Mouse (Mus musculus) embryonic facial prominence, embryonic 13.5 days (tissue): ENCODE results near the gene Tmem132c. TPM values are rescaled to one million over a fixed set of nuclear protein-coding genes. Genes with fewer than 3 reads are reported as not detected.

Experiments used
- ATAC-seq: fragments of 200-750 bp; cut with Nextera tagmentation; 2 replicates; pipeline ENCODE4 v1.8.0; 2017; ENCODE audit warnings: low read depth; ENCODE audit not compliant: insufficient number of reproducible peaks, insufficient read depth, low FRiP score, low TSS enrichment
- H3K27ac ChIP-seq: fragments of 300-500 bp; sonication (generic); 2 replicates; pipeline ENCODE4 v1.5.1; 2015; ENCODE audit warnings: moderate library complexity, mild to moderate bottlenecking, inconsistent platforms
- H3K27me3 ChIP-seq: fragments of 300-500 bp; sonication (generic); 2 replicates; pipeline ENCODE4 v1.6.1; 2015; ENCODE audit warnings: mild to moderate bottlenecking, inconsistent platforms
- H3K36me3 ChIP-seq: fragments of 300-500 bp; sonication (generic); 2 replicates; pipeline ENCODE4 v1.6.1; 2015; ENCODE audit warnings: mild to moderate bottlenecking, inconsistent platforms
- H3K4me1 ChIP-seq: fragments of 300-500 bp; sonication (generic); 2 replicates; pipeline ENCODE4 v1.6.1; 2015; ENCODE audit warnings: inconsistent platforms
- H3K4me2 ChIP-seq: fragments of 300-500 bp; sonication (generic); 2 replicates; pipeline ENCODE4 v1.6.1; 2015; ENCODE audit warnings: moderate library complexity, mild to moderate bottlenecking, inconsistent platforms
- H3K4me3 ChIP-seq: fragments of 300-500 bp; sonication (generic); 2 replicates; pipeline ENCODE4 v1.5.1; 2015; ENCODE audit warnings: mild to moderate bottlenecking, inconsistent platforms
- H3K9ac ChIP-seq: fragments of 300-500 bp; sonication (generic); 2 replicates; pipeline ENCODE4 v1.6.1; 2015; ENCODE audit warnings: mild to moderate bottlenecking, inconsistent platforms
- H3K9me3 ChIP-seq: fragments of 300-500 bp; sonication (generic); 2 replicates; pipeline ENCODE4 v1.6.1; 2016; ENCODE audit warnings: inconsistent platforms
- WGBS: fragments of 180-500 bp; shearing (Covaris S2); methylation state at CpG from one replicate; pipeline ENCODE4 v1.1.7; 2015; ENCODE audit warnings: mixed read lengths; 5-methylcytosine and 5-hydroxymethylcytosine counted together
- polyA plus RNA-seq: library from polyadenylated mRNA; unstranded; fragments of >200 nt; fragmentation: Nextera tagmentation; extraction: Ambion mirVana; gene quantifications from 2 replicates; pipeline ENCODE4 v1.2.1, GENCODE M21; 2015

Gene Tmem132c
- polyA plus RNA-seq: 48.2 and 55.6 TPM in 2 replicates

GRCm38 (mm10) chr5:127241136-127241924 is at the start of gene Tmem132c:
Gene Tmem132c, plus strand, starts transcription at chr5:127241808.
- Histone ChIP-seq H3K27me3 (peaks cover 29% of the 10 kb centered on the region), H3K9me3 (no peaks in the 10 kb centered on the region)

GRCm38 (mm10) chr5:127191881-127192280 is 49.7 kb upstream of the Tmem132c start:
- H3K4me2 ChIP-seq: no peak overlapping the region
- H3K36me3 ChIP-seq: no peaks in the 10 kb centered on the region
- WGBS: 33% methylated on average over 5 of the region's 5 CpGs
- no peak overlapping the region for H3K27ac ChIP-seq
- H3K27me3 ChIP-seq: no peaks in the 10 kb centered on the region
- no peaks in the 10 kb centered on the region for H3K4me1 ChIP-seq
- H3K9ac ChIP-seq: no peak overlapping the region
- H3K4me3 ChIP-seq: no peak overlapping the region
- H3K9me3 ChIP-seq: no peaks in the 10 kb centered on the region; the same call in 1 of the 2 replicates
- ATAC-seq: no peak

More at GRCm38 (mm10) chr5:127241136-127241924, at the start of gene Tmem132c:
- peak; percentile 90 for ATAC-seq
- Histone ChIP-seq H3K36me3 (no peaks in the 10 kb centered on the region), H3K4me2 (peak within 1 kb of the TSS; percentile 86), H3K4me1 (peaks cover 37% of the 10 kb centered on the region), H3K4me3 (peak within 1 kb of the TSS; percentile 82), H3K9ac (peak within 1 kb of the TSS; percentile 81), H3K27ac (peak within 1 kb of the TSS; percentile 82)
- under 1% methylated on average over 58 of the region's 58 CpGs for WGBS

GRCm38 (mm10) chr5:127198850-127199249 is 42.8 kb upstream of the Tmem132c start:
- Histone ChIP-seq H3K9me3 (no peaks in the 10 kb centered on the region), H3K4me1 (no peaks in the 10 kb centered on the region), H3K9ac (no peak overlapping the region), H3K27ac (no peak overlapping the region), H3K4me3 (no peak overlapping the region), H3K4me2 (no peak overlapping the region), H3K27me3 (no peaks in the 10 kb centered on the region), H3K36me3 (no peaks in the 10 kb centered on the region)
- ATAC-seq: no peak
- WGBS: 54% methylated on average over 4 of the region's 4 CpGs

- Histone ChIP-seq H3K4me1 (no peaks in the 10 kb centered on the region), H3K27me3 (no peaks in the 10 kb centered on the region), H3K4me2 (no peak overlapping the region), H3K27ac (no peak overlapping the region), H3K4me3 (no peak overlapping the region), H3K9ac (no peak overlapping the region), H3K9me3 (no peaks in the 10 kb centered on the region), H3K36me3 (no peaks in the 10 kb centered on the region)
- WGBS: 82% methylated on average over 8 of the region's 8 CpGs
- no peak for ATAC-seq
These were observed 36.7 kb upstream of the Tmem132c start for GRCm38 (mm10) chr5:127204881-127205280.

- Histone ChIP-seq H3K27me3 (no peaks in the 10 kb centered on the region), H3K9me3 (no peaks in the 10 kb centered on the region), H3K4me3 (no peak overlapping the region), H3K4me2 (no peak overlapping the region), H3K9ac (no peak overlapping the region), H3K27ac (no peak overlapping the region), H3K4me1 (no peaks in the 10 kb centered on the region), H3K36me3 (no peaks in the 10 kb centered on the region)
- 48% methylated on average over 3 of the region's 3 CpGs for WGBS
- ATAC-seq: no peak
These were observed 25.2 kb upstream of the Tmem132c start for GRCm38 (mm10) chr5:127216389-127216788.

- Histone ChIP-seq H3K27ac (no peak overlapping the region), H3K4me2 (no peak overlapping the region), H3K4me1 (no peaks in the 10 kb centered on the region), H3K9me3 (no peaks in the 10 kb centered on the region), H3K27me3 (no peaks in the 10 kb centered on the region), H3K9ac (no peak overlapping the region), H3K4me3 (no peak overlapping the region), H3K36me3 (no peaks in the 10 kb centered on the region)
- WGBS: 66% methylated on average over 6 of the region's 6 CpGs
- no peak for ATAC-seq
These were observed 23.9 kb upstream of the Tmem132c start for GRCm38 (mm10) chr5:127217725-127218124.

- H3K36me3 ChIP-seq: no peaks in the 10 kb centered on the region
- H3K27me3 ChIP-seq: no peaks in the 10 kb centered on the region
- H3K27ac ChIP-seq: no peak overlapping the region
- peaks cover 14% of the 10 kb centered on the region for H3K4me1 ChIP-seq
- H3K4me3 ChIP-seq: no peak overlapping the region
- no peak for ATAC-seq
- no peaks in the 10 kb centered on the region for H3K9me3 ChIP-seq
- H3K9ac ChIP-seq: peak overlapping the region; percentile 21; the same call in 1 of the 2 replicates
- 4% methylated on average over 14 of the region's 14 CpGs for WGBS
- peak overlapping the region; percentile 40 for H3K4me2 ChIP-seq
These were observed 13.5 kb upstream of the Tmem132c start for GRCm38 (mm10) chr5:127227929-127228595.

DNA sequence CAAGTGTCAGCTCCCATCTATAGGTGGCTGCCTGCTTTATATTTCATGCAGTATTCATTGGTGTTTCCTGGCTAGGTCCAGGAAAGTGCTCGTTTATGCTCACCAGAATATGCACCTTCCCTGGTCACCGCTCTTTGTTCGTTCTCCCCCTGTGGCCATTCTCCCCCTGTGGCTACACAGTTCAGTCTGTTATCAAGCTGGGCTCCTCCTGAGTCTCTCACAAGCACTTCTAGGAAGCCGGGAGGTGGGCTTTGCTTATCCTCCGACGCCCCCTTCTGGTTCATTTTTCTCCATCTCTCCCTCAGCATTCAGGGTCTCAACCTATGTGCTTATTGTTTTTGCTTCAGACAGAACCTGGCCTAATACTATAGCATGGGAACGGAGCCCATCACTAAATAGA is 6.9 kb upstream of the Tmem132c start:
- ATAC-seq: no peak
- no peaks in the 10 kb centered on the region for H3K36me3 ChIP-seq
- 0 out of 2 replicates have a peak, but pooled peaks cover 6% of the 10 kb centered on the region for H3K27me3 ChIP-seq
- H3K4me1 ChIP-seq: 0 out of 2 replicates have a peak, but pooled peaks cover 5% of the 10 kb centered on the region
- H3K9me3 ChIP-seq: no peaks in the 10 kb centered on the region
- no peak overlapping the region for H3K27ac ChIP-seq
- no peak overlapping the region for H3K9ac ChIP-seq
- peak overlapping the region; percentile 47; the same call in 1 of the 2 replicates for H3K4me2 ChIP-seq
- 5% methylated on average over 7 of the region's 7 CpGs for WGBS
- H3K4me3 ChIP-seq: no peak overlapping the region

DNA sequence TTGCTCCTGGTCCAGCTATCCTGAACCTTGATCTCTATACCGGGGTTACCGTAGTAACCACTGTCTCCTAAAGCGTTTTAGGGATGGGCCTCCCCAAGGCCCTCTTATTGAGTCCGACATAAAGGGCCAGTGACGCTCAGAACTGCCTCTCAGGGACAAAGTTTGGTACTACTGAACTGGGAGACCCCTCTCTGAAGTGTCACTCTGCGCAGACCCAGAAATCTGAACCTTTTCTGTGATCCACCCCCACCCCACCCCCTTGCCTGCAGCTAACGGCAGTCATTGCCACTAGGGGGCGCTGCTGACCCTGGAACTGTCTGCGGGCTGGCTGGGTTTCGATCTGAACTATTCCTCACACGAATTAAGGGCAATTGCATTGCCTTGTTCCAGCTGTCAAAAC is 6.4 kb upstream of the Tmem132c start:
- H3K27ac ChIP-seq: no peak overlapping the region
- H3K4me1 ChIP-seq: peaks cover 7% of the 10 kb centered on the region
- no peaks in the 10 kb centered on the region for H3K36me3 ChIP-seq
- peak overlapping the region; percentile 47 for H3K4me2 ChIP-seq
- no peak overlapping the region for H3K4me3 ChIP-seq
- H3K9me3 ChIP-seq: no peaks in the 10 kb centered on the region
- H3K9ac ChIP-seq: no peak overlapping the region
- H3K27me3 ChIP-seq: 0 out of 2 replicates have a peak, but pooled peaks cover 6% of the 10 kb centered on the region
- ATAC-seq: 0 out of 2 replicates have a peak, but pooled peaks have one; percentile 21
- 2% methylated on average over 11 of the region's 11 CpGs for WGBS

DNA sequence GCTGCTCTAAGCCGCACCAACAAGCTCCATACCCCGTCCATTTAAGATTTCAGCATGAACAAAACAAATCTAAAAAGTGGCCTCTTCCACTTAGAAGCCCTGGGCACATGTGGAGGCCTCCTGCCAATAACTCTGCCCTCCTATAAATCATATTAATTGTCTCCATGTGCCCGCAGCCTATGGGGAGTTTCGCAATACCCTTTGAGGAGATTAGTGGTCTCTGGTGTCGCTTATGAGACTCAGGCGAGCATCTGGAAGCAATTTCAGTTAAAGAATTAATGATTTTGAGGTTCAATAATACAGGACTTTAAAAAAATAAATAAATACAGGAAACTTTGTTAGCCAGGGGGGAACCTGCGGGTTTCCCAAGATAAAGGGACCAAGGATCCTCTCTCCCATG is 1.9 kb upstream of the Tmem132c start:
- peak overlapping the region; percentile 82; the same call in 1 of the 2 replicates for H3K27ac ChIP-seq
- peaks cover 41% of the 10 kb centered on the region for H3K4me1 ChIP-seq
- peaks cover 28% of the 10 kb centered on the region for H3K27me3 ChIP-seq
- WGBS: 20% methylated on average over 7 of the region's 7 CpGs
- no peak overlapping the region for H3K4me3 ChIP-seq
- no peaks in the 10 kb centered on the region for H3K36me3 ChIP-seq
- peak overlapping the region; percentile 15; the same call in 1 of the 2 replicates for H3K4me2 ChIP-seq
- no peaks in the 10 kb centered on the region for H3K9me3 ChIP-seq
- no peak for ATAC-seq
- H3K9ac ChIP-seq: no peak overlapping the region

GRCm38 (mm10) chr5:127240646-127241045 is 962 bp upstream of the Tmem132c start:
- peak overlapping the region; percentile 82 for H3K27ac ChIP-seq
- peak overlapping the region; percentile 82 for H3K4me3 ChIP-seq
- peak overlapping the region; percentile 81; the same call in 1 of the 2 replicates for H3K9ac ChIP-seq
- H3K4me1 ChIP-seq: peaks cover 39% of the 10 kb centered on the region
- H3K36me3 ChIP-seq: no peaks in the 10 kb centered on the region
- no peak for ATAC-seq
- H3K9me3 ChIP-seq: no peaks in the 10 kb centered on the region
- peaks cover 31% of the 10 kb centered on the region for H3K27me3 ChIP-seq
- 11% methylated on average over 4 of the region's 4 CpGs for WGBS
- H3K4me2 ChIP-seq: peak overlapping the region; percentile 86
